Mouse (Mus musculus): ENCODE measurements at regions not wholly inside any gene's neighbourhood (a gene's known extent, or its start where the extent isn't known, plus 50 kb on each side); places are given as distances from the start of the nearest gene placed in this dataset.
"Not testable (repeated sequence)": the region's sequence is repeated elsewhere in the genome, so short reads cannot be mapped to it uniquely, and the experiment has no call there.

DNA sequence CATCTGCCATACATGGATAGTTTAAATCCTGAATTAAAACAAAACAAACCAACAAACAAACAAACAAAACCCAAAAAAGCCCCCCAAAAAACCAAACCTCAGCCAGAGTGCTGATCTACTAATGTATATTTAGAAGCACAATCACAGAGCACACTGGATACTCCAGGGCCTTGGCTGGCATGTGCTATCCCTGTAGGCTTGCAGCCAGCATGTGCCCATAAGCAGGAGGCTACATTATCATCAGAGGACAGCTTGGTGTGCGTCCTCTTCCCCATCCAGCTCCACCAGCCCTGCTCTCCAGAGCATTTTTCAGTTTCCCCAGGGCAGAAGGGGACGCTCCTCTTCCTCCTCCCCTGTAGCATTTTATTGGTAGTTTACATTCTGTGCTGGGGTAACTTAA, 198.9 kb downstream of the Mterf1b start:
- WGBS, result 79% methylated on average over 2 of the region's 2 CpGs
- Histone ChIP-seq H3K9ac (replicated peaks; ENCODE audit: low read length) (no peak overlapping the region), H3K36me3 (ENCODE audit: control insufficient read depth, insufficient read depth, low read length) (no peaks in the 10 kb centered on the region), H3K4me3 (replicated peaks; ENCODE audit: low read depth, low read length) (no peak overlapping the region), H3K27ac (replicated peaks; ENCODE audit: low read depth, low read length) (no peak overlapping the region), H3K4me1 (ENCODE audit: control insufficient read depth, insufficient read depth, low read length) (no peaks in the 10 kb centered on the region), H3K27me3 (ENCODE audit: control insufficient read depth, insufficient read depth, low read length) (no peaks in the 10 kb centered on the region), H3K4me2 (ENCODE audit: low read length) (no peak overlapping the region), H3K9me3 (ENCODE audit: control insufficient read depth, low read length) (no peaks in the 10 kb centered on the region)
- DNase-seq (no peak), ATAC-seq (ENCODE audit: low FRiP score, low TSS enrichment) (no peak)

GRCm38 (mm10) chr5:4394353-4395052, 202.3 kb downstream of the Mterf1b start:
- H3K9me3 ChIP-seq (ENCODE audit: control insufficient read depth, low read length); H3K4me2 ChIP-seq (ENCODE audit: low read length); DNase-seq; H3K4me1 ChIP-seq (ENCODE audit: control insufficient read depth, insufficient read depth, low read length); H3K4me3 ChIP-seq (replicated peaks; ENCODE audit: low read depth, low read length); ATAC-seq (ENCODE audit: low FRiP score, low TSS enrichment); H3K27me3 ChIP-seq (ENCODE audit: control insufficient read depth, insufficient read depth, low read length); H3K9ac ChIP-seq (replicated peaks; ENCODE audit: low read length); H3K36me3 ChIP-seq (ENCODE audit: control insufficient read depth, insufficient read depth, low read length); H3K27ac ChIP-seq (replicated peaks; ENCODE audit: low read depth, low read length): not testable (repeated sequence)
- WGBS, result 58% methylated on average over 5 of the region's 7 CpGs

- no peak for ATAC-seq (ENCODE audit: low FRiP score, low TSS enrichment)
- DNase-seq, result peak; percentile 32
- no peak overlapping the region for H3K4me2 ChIP-seq (ENCODE audit: low read length)
- no peaks in the 10 kb centered on the region for H3K36me3 ChIP-seq (ENCODE audit: control insufficient read depth, insufficient read depth, low read length)
- H3K4me1 ChIP-seq (ENCODE audit: control insufficient read depth, insufficient read depth, low read length), result no peaks in the 10 kb centered on the region
- H3K9me3 ChIP-seq (ENCODE audit: control insufficient read depth, low read length), result no peaks in the 10 kb centered on the region
- no peaks in the 10 kb centered on the region for H3K27me3 ChIP-seq (ENCODE audit: control insufficient read depth, insufficient read depth, low read length)
- H3K4me3 ChIP-seq (replicated peaks; ENCODE audit: low read depth, low read length), result no peak overlapping the region
- no peak overlapping the region for H3K9ac ChIP-seq (replicated peaks; ENCODE audit: low read length)
- no peak overlapping the region for H3K27ac ChIP-seq (replicated peaks; ENCODE audit: low read depth, low read length)
These were observed 205.9 kb downstream of the Mterf1b start for GRCm38 (mm10) chr5:4398087-4398486.

GRCm38 (mm10) chr5:4417761-4418160, 225.6 kb downstream of the Mterf1b start:
- ATAC-seq (ENCODE audit: low FRiP score, low TSS enrichment) (no peak), DNase-seq (no peak)
- H3K4me3 ChIP-seq (replicated peaks; ENCODE audit: low read depth, low read length), result no peak overlapping the region
- H3K4me2 ChIP-seq (ENCODE audit: low read length), result no peak overlapping the region
- H3K4me1 ChIP-seq (ENCODE audit: control insufficient read depth, insufficient read depth, low read length), result no peaks in the 10 kb centered on the region
- no peak overlapping the region for H3K9ac ChIP-seq (replicated peaks; ENCODE audit: low read length)
- 89% methylated on average over 1 of the region's 1 CpGs for WGBS
- no peaks in the 10 kb centered on the region for H3K36me3 ChIP-seq (ENCODE audit: control insufficient read depth, insufficient read depth, low read length)
- H3K27ac ChIP-seq (replicated peaks; ENCODE audit: low read depth, low read length), result no peak overlapping the region
- no peaks in the 10 kb centered on the region for H3K27me3 ChIP-seq (ENCODE audit: control insufficient read depth, insufficient read depth, low read length)
- H3K9me3 ChIP-seq (ENCODE audit: control insufficient read depth, low read length), result no peaks in the 10 kb centered on the region

Data from midbrain, embryonic 14.5 days (tissue).